Mouse (Mus musculus) limb, embryonic 14.5 days (tissue): ENCODE data around the gene Serping1. TPM values are rescaled to one million over a fixed set of nuclear protein-coding genes. Genes with fewer than 3 reads are reported as not detected.
A peak's percentile ranks its signal among the peaks of the same experiment; 100 is the strongest.

Source experiments
- ATAC-seq: fragments of 200-750 bp; cut with Nextera tagmentation; 2 replicates; pipeline ENCODE4 v1.8.0; 2017; ENCODE audit warnings: low read depth, moderate number of reproducible peaks, moderate TSS enrichment; ENCODE audit not compliant: low FRiP score
- DNase-seq: peaks from one replicate; pipeline ENCODE4 v3.0.0-alpha.2; 2015; ENCODE audit warnings: low spot score
- H3K27ac ChIP-seq: fragments of 300-500 bp; sonication (generic); replicated peaks from 2 replicates; pipeline ENCODE4 v1.5.1; 2014; ENCODE audit warnings: low read depth, mild to moderate bottlenecking, low read length, moderate library complexity, mixed read lengths
- H3K27me3 ChIP-seq: fragments of 300-500 bp; sonication (generic); 2 replicates; pipeline ENCODE4 v1.6.1; 2014; ENCODE audit warnings: low read length, mixed read lengths; ENCODE audit not compliant: control insufficient read depth, insufficient read depth
- H3K36me3 ChIP-seq: fragments of 300-500 bp; sonication (generic); 2 replicates; pipeline ENCODE4 v1.6.1; 2014; ENCODE audit warnings: mild to moderate bottlenecking, low read length, moderate library complexity, mixed read lengths; ENCODE audit not compliant: control insufficient read depth, insufficient read depth
- H3K4me1 ChIP-seq: fragments of 300-500 bp; sonication (generic); 2 replicates; pipeline ENCODE4 v1.6.1; 2014; ENCODE audit warnings: antibody characterized with exemption, low read length, mixed read lengths; ENCODE audit not compliant: control insufficient read depth, insufficient read depth
- H3K4me2 ChIP-seq: fragments of 300-500 bp; sonication (generic); replicated peaks from 2 replicates; pipeline ENCODE4 v1.6.1; 2014; ENCODE audit warnings: low read depth, mild to moderate bottlenecking, low read length, moderate library complexity; ENCODE audit not compliant: severe bottlenecking
- H3K4me3 ChIP-seq: fragments of 300-500 bp; sonication (generic); replicated peaks from 2 replicates; pipeline ENCODE4 v1.5.1; 2014; ENCODE audit warnings: low read length
- H3K9ac ChIP-seq: fragments of 300-500 bp; sonication (generic); 2 replicates; pipeline ENCODE4 v1.6.1; 2014; ENCODE audit warnings: mild to moderate bottlenecking, low read depth, low read length, moderate library complexity; ENCODE audit not compliant: severe bottlenecking
- H3K9me3 ChIP-seq: fragments of 300-500 bp; sonication (generic); 2 replicates; pipeline ENCODE4 v1.6.1; 2016; ENCODE audit warnings: low read length; ENCODE audit not compliant: control insufficient read depth
- POLR2A ChIP-seq: fragments of 200-500 bp; IDR thresholded peaks from 2 replicates; pipeline ENCODE4 v1.8.0; 2012; ENCODE audit warnings: inconsistent platforms, mild to moderate bottlenecking, moderate library complexity, borderline replicate concordance; ENCODE audit not compliant: insufficient read depth, insufficient read length; ENCODE audit errors: extremely low read depth
- WGBS: fragments of 180-500 bp; shearing (Covaris S2); extraction: QIAGEN DNeasy Blood & Tissue Kit; methylation state at CpG from one replicate; pipeline ENCODE4 v1.1.7; 2014; 5-methylcytosine and 5-hydroxymethylcytosine counted together
- polyA plus RNA-seq, 2 experiments: library from polyadenylated mRNA; depleted of rRNA in 1 of 2; stranded (reverse) in 1 of 2; unstranded in 1 of 2; fragments of >200 nt; fragmentation: Nextera tagmentation in 1 of 2; extraction: Ambion mirVana in 1 of 2; gene quantifications; 2 replicates each; pipeline versions ENCODE4 v1.2.1 to v1.2.3; 2012 to 2014

Serping1 gene
- polyA plus RNA-seq, 2 experiments = 38.9 to 44.1 TPM

DNA sequence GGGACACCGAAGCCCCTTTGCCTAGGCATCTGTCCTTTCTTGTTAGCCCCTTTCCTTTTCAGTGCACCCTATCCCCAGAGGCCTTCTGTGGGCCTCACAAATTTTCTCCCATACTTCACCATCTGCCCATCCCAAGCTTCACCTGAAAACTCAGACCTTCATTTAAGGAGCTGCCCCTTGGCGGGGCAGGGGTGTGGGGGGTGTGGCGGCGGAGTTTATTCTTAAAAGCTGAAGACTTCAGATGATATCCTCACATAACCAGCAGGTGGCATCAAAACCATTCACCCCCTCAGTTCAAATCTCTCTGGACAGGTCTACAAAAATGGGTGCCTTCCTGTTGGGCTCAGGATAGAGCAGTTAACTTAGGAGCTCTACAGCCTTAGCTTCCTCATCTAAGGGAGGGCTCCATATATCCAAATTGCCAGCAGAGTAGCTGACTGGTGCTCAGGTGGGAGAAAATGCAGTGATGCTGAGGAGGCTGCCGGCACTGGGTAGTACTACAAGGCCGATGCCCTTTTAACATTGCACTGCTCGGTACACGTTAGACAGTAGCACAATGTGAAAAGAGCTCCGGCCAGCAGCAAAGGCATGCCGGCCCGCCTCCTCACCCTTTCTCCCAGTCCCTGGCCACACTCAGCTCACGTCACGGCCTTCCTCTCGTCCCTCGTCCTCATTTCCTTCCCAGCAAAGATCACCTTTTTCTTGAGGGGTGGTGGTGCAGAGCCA is 34.5 kb downstream of the Serping1 start:
- Histone ChIP-seq H3K9me3 (no peaks in the 10 kb centered on the region), H3K4me2 (peak overlapping the region; percentile 86), H3K9ac (no peak overlapping the region), H3K4me1 (peaks cover 58% of the 10 kb centered on the region), H3K4me3 (peak overlapping the region; percentile 94; the same call in 1 of the 2 replicates), H3K27me3 (no peaks in the 10 kb centered on the region), H3K36me3 (peaks cover 19% of the 10 kb centered on the region), H3K27ac (peak overlapping the region; percentile 100; the same call in 1 of the 2 replicates)
- no peak for TF ChIP-seq POLR2A
- DNase-seq = no peak
- ATAC-seq = no peak
- WGBS = 80% methylated on average over 15 of the region's 15 CpGs

GRCm38 (mm10) chr2:84738271-84738911 is 36.9 kb downstream of the Serping1 start:
- under 1% methylated on average over 12 of the region's 12 CpGs for WGBS
- no peak for TF ChIP-seq POLR2A
- Histone ChIP-seq H3K9me3 (no peaks in the 10 kb centered on the region), H3K36me3 (peaks cover 19% of the 10 kb centered on the region), H3K4me3 (peak overlapping the region; percentile 5; the same call in 1 of the 2 replicates), H3K27ac (0 out of 2 replicates have a peak overlapping the region, but pooled peaks have one; percentile 39), H3K4me2 (peak overlapping the region; percentile 28; the same call in 1 of the 2 replicates), H3K4me1 (peaks cover 62% of the 10 kb centered on the region), H3K9ac (peak overlapping the region; percentile 34; the same call in 1 of the 2 replicates), H3K27me3 (no peaks in the 10 kb centered on the region)
- ATAC-seq (no peak), DNase-seq (peak; percentile 49)

DNA sequence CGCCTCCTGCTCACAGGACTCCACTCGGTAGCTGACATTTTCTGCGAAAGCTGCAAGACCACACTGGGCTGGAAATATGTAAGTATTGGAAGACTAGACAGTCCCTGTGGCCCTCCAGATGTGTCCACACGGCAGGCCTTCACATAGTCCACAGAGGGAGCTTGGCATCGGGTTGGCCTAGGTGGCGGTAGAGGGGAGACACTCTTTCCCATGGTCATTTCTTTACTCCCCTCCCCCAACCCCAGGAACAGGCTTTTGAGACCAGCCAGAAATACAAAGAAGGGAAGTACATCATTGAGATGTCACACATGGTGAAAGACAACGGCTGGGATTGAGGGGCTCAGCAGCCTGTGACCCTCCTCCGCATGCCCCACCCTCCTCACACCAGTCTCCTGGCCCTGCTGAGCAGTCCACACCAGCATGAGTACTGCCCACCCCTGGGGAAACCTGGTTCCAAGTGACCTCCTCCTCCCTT is 37.8 kb downstream of the Serping1 start:
- Histone ChIP-seq H3K9me3 (no peaks in the 10 kb centered on the region), H3K27me3 (no peaks in the 10 kb centered on the region), H3K4me2 (0 out of 2 replicates have a peak overlapping the region, but pooled peaks have one; percentile 28), H3K36me3 (peaks cover 19% of the 10 kb centered on the region), H3K4me3 (no peak overlapping the region), H3K27ac (no peak overlapping the region), H3K4me1 (peaks cover 62% of the 10 kb centered on the region), H3K9ac (no peak overlapping the region)
- no peak for TF ChIP-seq POLR2A
- WGBS = 6% methylated on average over 8 of the region's 8 CpGs
- no peak for ATAC-seq
- DNase-seq = peak; percentile 44

DNA sequence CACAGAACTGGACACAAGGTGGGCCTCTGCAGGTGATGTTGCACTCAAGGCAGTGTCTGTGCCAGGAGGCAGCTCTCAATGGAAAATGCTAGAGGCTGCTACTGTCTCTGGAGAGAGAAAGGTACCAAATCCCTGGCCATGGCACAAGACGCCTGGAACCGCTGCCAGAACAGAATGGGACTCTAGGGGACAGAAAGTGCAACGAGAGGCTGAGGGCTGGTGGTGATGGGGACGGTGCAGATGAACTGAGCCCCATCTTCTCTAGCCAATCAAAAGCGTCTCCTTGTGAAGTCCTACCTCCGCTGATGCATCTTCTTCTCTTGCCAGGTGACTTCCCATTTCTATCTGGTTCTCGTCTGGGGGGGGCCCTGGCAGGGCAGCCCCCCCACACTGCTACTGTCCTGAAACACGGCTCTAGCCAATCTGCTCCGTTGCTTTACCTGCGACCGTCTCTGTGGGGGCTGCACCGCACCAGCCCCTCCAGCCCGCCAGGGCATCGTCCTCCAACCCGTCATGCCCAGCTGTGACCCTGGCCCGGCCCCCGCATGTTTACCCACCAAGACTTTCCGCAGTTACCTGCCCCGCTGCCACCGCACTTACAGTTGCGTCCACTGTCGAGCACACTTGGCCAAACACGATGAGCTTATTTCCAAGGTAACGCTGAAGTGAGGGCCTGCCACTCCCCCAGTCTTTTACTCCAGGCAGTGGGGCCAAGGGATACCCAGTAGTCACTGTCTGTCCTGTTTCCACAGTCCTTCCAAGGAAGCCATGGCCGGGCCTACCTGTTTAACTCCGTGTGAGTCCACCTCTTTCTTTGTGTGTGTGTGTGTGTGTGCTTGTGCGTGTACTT is 38.7 kb downstream of the Serping1 start:
- TF ChIP-seq POLR2A = no peak
- no peaks in the 10 kb centered on the region for H3K9me3 ChIP-seq
- H3K36me3 ChIP-seq = peaks cover 15% of the 10 kb centered on the region
- DNase-seq (no peak), ATAC-seq (0 out of 2 replicates have a peak, but pooled peaks have one; percentile 6)
- H3K4me3 ChIP-seq = peak overlapping the region; percentile 11; the same call in 1 of the 2 replicates
- no peaks in the 10 kb centered on the region for H3K27me3 ChIP-seq
- peak overlapping the region; percentile 37 for H3K4me2 ChIP-seq
- H3K27ac ChIP-seq = no peak overlapping the region
- H3K4me1 ChIP-seq = peaks cover 55% of the 10 kb centered on the region
- 4% methylated on average over 26 of the region's 27 CpGs for WGBS
- H3K9ac ChIP-seq = peak overlapping the region; percentile 36; the same call in 1 of the 2 replicates
